Mouse (Mus musculus): ENCODE data around the gene Crybg2.

Gene Crybg2

DNA sequence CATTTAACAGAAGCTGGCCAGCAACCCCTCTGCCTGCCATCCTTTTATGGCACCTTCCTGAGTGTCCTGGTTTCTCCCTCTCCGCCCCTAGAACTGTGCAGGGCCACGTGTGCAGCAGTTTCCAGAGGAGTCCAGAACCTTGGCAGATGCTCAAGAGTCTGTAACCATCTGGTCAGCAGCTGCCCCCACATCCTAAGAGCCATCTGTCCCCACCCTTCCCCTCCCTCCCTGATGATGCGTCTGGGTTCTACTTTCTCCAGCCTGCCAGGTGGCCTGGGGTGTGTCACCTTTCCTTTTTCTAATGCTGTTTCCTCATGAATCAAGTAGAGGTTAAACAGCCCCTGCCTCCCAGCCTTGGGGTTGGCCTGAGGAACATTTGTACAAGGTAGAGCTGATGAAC, 61.7 kb downstream of the Crybg2 start:
- DNase-seq, result no peak

DNA sequence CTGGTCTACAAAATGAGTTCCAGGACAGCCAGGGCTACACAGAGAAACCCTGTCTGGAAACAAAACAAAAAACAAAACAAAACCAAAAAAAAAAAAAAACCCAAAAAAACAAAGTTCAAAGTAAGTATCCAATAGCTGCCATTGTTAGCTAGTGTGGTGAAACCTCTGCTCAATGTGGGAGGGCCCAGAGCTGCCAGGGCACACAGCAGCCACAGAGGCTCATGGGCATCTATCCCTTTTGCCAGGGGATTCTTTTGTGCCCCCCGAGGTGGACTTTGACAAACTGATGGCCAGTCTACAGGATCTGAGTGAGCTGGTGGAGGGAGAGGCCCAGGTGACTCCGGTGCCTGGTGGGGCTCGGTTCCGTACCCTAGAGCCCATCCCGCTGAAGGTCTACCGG, 62.5 kb downstream of the Crybg2 start:
- DNase-seq, result no peak

DNA sequence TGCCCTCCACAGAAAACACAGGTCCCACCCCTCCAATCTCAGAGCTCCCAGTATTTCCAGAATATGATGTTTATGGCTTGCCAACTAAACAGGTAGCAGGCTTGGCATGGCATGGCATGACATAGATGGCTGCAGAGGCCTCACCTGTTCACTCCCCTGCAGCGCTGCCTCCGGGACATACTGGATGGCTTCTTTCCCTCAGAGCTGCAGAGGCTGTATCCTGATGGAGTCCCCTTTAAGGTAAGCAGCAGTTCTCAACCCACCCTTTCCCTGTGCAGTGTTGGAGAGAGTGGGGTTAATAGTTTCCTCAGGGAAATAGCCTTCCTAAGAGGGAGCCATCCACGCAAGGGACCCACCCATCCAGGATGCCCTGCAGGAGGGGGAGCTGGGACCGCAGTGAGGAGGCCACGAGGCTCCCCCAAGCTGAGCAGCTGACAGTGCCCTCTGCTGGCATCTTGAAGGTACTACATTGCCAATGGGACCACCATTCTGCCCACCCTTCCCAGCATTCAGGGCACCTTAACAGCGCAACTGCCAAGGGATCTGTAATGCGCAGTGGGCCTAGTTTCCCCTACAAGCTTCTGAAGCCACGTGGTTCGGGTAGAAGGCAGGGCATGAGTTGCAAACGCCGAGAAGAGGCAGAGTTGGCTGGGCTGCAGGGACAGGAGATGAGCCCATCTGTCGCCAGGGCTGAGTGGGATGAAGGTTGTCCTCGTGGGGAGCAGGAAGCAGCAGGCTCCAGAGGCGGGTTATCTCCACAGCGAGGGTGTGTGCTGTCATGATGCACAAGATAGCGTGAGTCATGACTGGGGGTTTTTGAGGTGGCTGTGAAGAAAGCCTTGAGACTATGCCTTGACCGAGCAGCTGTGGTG, 63.3 kb downstream of the Crybg2 start:
- DNase-seq, result peak; percentile 87

DNA sequence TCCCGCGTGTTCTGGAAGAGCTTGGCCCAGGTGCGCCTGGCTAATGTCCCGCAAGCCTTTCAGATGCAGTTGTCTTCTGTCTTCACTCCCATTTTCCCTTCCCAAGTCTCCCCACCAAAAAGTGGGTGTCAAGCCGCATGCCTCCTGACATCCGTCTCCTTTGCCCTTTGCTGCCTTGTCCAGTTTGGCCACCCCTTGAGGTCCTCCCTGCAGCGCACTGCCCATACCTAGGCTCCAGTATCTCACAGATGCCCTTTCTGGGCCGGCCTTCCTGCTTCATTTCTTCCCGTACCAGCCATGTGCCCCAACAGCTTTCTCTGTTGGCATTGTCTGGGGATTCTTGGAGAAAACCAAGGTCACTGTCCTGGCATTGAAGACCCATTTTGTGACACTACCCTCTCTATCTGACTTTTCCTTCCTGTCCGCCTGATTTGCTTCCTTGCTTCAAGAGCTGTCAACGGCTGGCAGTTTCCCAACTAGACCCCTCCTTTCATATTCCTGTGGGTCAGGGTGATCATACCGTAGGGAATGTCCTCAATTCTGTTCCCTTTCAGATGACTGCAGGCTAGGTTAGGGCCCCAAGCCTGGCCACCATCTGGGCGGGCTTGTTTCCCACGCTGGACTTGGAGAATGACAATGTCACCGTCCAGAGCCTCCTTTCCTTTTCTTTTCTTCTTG, 64.9 kb downstream of the Crybg2 start:
- no peak for DNase-seq

DNA sequence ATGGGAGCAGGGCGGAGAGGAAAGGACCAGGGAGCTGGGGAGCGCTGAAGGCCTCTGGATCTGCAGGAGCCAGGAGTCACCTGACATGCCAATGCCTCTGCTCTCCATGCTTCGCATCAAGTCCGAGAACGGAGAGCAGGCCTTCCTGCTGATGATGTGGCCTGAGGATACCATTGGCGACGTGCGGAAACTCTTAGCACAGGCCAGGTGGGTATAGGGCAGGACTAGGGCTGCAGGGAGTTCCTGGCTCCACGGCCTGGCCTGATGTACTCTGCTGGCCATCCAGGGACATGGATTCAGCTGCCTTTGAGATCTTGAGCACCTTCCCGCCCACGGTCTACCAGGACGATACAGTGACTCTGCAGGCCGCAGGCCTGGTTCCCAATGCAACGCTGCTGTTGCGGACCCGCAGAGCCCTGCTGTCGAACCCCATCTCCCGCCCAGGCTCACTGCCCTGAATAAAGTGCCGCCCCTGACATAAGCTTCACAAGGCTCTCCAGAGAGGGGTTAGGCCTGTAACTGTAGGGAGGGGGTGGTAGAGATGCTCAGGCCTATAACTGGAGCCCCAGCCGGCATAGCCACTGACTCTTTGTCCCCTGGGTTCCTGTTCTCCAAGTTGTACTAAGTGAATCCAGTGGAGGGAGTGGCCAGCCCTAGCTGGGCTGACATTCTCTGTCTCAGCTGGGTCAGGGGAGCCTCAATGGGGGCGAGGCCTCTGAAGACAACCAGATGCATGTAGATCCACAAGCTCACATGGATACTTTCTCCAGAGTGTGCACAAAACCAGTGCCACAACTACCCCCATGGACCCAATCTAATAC, 65.9 kb downstream of the Crybg2 start:
- DNase-seq, result no peak

DNA sequence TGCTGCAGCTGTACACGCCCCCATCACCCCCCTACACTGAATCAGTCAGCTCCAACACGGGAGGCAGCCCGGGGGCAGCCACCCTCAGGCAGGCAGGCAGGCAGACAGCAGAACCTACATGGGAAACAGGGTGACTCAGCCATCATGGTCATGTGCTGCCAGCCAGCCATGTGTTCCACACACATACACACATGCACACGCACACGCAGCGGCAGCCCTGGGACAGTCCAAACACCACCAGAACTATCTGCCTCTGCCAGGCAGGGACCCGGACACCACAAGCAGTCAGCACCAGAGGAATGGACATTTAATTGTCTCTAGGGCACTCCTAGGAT, 66.5 kb downstream of the Crybg2 start:
- DNase-seq, result no peak

DNA sequence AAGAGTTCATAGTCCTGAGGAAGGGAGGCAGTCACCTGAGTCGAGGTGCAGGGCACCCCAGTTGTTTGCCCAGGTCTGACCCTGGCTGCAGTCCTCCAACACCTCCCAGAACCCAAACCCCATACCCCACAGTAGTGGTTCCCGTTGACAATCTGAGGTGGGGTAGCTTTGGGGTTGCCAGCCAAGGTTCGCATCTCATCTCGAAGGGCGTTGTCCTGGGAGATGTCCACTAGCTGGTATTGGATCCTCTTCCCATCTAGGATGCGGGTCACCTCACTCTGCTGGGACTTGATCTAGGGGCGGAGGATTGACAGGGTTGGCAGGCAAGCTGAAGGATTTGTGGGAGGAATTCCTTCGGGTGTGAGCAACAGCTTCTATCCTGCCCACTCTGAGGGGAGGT, 67.2 kb downstream of the Crybg2 start:
- no peak for DNase-seq

DNA sequence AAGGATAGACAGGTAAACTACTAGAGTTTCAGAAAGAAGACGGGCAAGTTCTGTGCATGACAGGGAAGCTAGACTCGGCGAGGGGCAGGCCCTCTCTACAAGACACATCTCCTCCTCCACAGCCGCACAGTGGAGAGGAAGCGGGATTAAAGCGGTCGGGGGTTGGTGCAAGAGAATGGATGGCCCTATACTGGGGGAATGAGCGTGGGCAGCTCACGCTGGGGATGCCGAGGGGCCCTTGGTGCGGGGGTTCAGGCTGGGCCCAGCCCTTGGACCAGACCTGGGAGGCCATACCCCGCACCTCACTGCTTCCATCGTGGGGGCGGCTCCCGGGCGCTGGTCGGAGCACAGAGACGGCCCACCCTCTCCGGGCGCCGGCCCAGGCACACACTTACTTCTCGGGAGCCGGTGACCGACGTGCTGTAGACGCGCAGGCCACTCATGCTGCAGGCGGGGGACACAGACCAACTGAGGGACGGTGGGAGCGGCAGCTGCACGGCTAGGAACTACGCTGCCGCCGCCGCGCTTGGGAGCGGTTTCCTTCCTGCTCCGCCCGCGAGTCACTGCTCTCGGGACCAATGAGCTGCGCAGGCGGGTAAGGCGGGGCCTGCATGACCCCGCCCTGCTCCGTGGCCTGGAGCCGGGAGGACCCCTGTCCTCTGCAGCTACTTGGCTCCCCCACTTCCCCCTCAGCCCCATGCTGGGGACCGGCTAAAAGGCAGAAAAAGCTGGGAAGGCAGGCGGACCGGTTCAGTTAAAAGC, 67.8 kb downstream of the Crybg2 start, which contains the start of gene Sh3bgrl3:
Sh3bgrl3 (minus strand) TSS at position 569 of the 762 bp plus-strand sequence.
- peak; percentile 95 for DNase-seq

DNA sequence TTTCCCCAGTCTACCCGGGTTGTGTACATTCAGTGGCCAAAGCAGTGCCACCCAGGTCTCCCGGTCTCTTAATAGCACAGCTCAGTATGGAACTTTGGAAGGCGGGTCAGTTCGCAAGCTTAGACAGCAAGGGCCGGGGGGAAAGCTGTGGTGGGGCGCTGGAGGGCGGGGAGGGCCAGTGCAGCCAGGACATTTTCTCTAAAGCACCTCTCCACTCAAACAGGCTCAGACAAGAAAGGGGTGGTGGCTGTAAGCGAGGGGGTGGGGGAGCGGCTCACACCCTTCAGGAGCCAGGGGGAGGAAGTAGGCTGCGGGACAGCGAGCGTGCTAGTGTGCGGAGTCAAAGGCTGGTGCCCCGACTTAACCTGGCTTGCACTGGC, 68.4 kb downstream of the Crybg2 start:
- DNase-seq, result peak; percentile 72

DNA sequence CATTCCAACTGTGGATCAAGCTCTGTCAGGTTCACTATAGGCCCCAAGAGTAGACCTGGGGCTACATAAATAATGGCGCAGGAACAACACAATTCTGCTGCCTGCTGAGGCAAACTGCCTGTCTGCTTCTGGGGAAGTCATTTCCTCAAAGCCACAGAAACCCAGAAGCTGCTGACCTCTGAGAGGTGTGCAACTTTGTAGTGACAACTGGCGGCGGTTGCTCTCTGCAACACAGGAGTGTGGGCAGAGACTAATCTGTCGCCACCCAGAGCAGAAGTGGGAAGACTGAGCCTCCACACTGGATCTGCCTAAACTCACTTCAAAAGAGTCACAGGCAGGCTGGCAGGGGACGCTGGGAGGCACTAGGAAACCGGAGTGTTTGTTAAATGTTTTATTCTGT, 68.9 kb downstream of the Crybg2 start:
- no peak for DNase-seq

DNA sequence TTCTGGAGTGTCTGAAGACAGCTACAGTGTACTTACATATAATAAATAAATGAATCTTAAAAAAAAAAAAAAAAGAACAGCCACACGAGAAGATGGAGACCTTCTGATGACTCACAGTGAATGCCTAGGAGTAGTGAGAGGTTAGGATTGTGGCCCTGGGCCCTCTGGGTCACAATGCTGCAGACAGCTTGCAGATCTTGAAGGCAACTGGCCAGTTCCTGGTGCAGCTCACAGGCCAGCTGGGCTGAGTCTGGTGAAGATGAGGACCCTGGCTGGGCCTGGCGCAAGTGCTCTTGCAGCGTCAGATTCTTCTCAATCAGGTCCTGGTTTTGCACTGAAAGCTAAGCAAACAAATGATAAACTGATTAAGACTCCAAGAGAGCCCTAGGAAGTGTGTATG, 71.5 kb downstream of the Crybg2 start:
- DNase-seq, result no peak

DNA sequence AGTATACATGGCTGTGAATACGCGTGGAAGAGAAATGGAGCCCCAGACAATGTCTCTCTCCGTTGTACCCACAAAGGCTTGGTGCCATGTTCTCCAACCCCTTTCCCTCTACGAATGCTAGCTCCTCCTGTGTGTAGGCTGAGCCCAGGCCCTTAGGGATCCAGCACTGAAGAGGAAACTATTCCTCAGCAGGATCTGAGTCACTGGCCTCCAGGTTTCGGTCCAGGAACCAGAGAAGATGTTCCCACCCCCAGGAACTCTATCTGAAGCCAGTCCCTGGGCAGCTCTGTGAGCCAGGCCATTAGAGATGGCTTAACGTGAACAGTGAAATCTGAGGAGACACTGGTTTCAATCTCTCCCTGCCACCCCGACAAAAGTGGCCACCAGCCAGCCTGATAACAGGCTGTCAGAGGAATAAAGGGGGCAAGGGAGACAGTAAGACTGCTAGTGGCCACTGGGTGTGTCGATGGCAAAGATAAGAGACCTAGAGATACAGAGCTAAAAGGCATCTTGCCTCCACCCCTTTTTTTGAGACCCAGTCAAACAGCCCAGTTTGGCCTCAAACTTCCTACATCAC, 72.0 kb downstream of the Crybg2 start:
- DNase-seq, result no peak

DNA sequence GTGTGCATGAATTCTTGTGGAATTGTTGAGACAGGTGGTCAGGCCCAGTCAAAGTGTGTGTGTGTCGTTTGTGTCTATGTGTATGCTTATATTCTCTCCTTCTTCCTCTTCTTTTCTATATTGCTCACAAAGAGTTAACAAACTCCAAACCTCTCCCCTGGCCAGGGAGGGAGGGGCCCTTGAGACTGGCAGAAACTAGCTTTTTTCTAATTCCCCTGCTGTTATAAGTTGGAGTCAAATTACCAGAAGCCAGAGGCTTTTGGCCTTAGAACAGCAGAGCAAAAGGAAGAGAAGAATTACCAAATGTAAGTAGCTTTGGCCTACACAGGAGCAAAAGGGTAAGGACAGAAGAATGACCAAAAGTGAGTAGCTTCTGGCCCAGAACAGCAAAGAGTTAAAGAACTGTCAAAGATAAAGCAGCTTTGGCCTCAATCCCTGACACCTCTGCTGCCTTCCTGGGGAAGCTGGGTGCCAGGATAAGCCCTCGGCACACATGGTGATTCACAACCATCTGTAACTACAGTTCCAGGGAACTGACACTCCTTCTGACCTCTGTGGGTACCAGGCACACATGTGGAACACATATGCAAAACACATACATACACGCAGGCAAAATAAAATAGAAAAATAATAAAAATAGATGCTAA, 75.8 kb downstream of the Crybg2 start:
- no peak for DNase-seq

DNA sequence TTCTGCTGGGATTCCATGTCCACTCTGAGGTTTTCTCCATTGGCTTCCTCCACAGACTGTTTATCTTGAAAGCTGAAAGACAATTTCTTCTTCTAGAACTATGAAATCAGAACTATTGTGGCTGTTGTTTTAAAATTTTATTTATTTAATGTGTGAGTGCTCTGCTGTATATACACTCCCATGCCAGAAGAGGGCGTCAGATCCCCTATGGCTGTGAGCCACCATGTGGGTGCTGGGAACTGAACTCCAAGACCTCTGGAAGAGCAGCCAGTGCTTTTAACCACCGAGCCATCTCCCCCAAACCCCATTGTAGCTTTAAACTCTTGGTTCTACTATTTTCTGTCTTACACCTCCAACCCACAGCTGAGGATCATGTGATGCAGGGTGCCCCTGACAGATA, 78.2 kb downstream of the Crybg2 start:
- DNase-seq, result no peak

All from thymus, postnatal 14 days (tissue).